Mouse (Mus musculus) embryonic fibroblast, embryonic 13.5 days (primary cell): Measurements from ENCODE around the gene Cytl1. TPM values are rescaled to one million over a fixed set of nuclear protein-coding genes. Genes with fewer than 3 reads are reported as not detected.

ENCODE experiments used
- H3K27ac ChIP-seq: 2 replicates; pipeline ENCODE4 v1.5.1; 2012; ENCODE audit warnings: low read length, control low read depth, inconsistent platforms; ENCODE audit not compliant: insufficient read depth
- H3K4me1 ChIP-seq: 2 replicates; pipeline ENCODE4 v1.6.1; 2011; ENCODE audit warnings: low read length; ENCODE audit not compliant: control insufficient read depth, insufficient read depth
- H3K4me3 ChIP-seq: 2 replicates; pipeline ENCODE4 v1.5.1; 2011; ENCODE audit warnings: mild to moderate bottlenecking, control low read depth, low read length; ENCODE audit not compliant: insufficient read depth
- CTCF ChIP-seq: IDR thresholded peaks from 2 replicates; pipeline ENCODE4 v1.5.1; 2011; ENCODE audit warnings: mild to moderate bottlenecking, control low read depth, low read length, moderate library complexity, borderline replicate concordance; ENCODE audit not compliant: insufficient read depth
- POLR2A ChIP-seq: IDR thresholded peaks from 2 replicates; pipeline ENCODE4 v1.6.1; 2011; ENCODE audit warnings: low read depth, mild to moderate bottlenecking, control low read depth, low read length, moderate library complexity
- polyA plus RNA-seq: library from polyadenylated mRNA; stranded (reverse); fragments of >200 nt; gene quantifications from 2 replicates; pipeline ENCODE4 v1.2.4, GENCODE M21; 2011; ENCODE audit warnings: low read depth; ENCODE audit not compliant: missing spikeins, insufficient read length

Gene Cytl1
- polyA plus RNA-seq, 1 experiment = not detected

DNA sequence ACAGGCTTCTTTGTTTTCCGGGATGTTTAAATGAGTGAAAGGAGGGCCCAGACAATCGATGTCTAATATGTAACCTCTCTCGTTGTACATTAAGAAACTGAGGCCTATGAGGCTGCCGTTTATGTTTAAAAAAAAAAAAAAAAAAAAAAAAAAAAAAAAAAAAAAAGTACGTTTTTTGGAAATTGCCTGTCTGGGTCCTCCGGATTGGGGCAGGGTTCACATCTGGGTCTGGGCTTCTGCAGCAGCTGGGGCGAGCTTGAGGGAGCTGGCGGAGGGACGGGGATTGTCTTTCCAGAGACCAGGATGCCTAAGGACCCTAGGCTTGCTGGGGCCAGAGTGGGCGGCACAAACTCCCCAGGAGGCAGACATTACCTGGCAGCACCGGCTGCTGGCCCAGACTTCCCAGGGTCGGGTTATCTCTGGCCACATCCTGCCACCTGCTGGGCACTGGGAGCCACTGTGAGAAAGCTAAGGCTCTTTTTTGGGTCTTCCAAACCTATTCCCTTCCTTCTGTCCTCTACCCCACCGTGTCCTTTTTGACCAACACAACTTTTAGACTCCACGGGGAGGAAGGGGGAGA, 17.8 kb upstream of the Cytl1 start:
- peak overlapping the region; percentile 9 for H3K4me3 ChIP-seq
- no peaks in the 10 kb centered on the region for H3K4me1 ChIP-seq
- no peak for TF ChIP-seq POLR2A
- peak; percentile 49 for TF ChIP-seq CTCF
- no peak overlapping the region for H3K27ac ChIP-seq

GRCm38 (mm10) chr5:37720670-37721069, 14.6 kb upstream of the Cytl1 start:
- Histone ChIP-seq H3K4me3 (no peak overlapping the region), H3K4me1 (no peaks in the 10 kb centered on the region), H3K27ac (no peak overlapping the region)
- TF ChIP-seq POLR2A (no peak), CTCF (no peak)

GRCm38 (mm10) chr5:37725220-37725886, 10.0 kb upstream of the Cytl1 start:
- TF ChIP-seq CTCF = no peak
- no peak for TF ChIP-seq POLR2A
- H3K4me1 ChIP-seq = no peaks in the 10 kb centered on the region
- H3K27ac ChIP-seq = no peak overlapping the region
- no peak overlapping the region for H3K4me3 ChIP-seq

DNA sequence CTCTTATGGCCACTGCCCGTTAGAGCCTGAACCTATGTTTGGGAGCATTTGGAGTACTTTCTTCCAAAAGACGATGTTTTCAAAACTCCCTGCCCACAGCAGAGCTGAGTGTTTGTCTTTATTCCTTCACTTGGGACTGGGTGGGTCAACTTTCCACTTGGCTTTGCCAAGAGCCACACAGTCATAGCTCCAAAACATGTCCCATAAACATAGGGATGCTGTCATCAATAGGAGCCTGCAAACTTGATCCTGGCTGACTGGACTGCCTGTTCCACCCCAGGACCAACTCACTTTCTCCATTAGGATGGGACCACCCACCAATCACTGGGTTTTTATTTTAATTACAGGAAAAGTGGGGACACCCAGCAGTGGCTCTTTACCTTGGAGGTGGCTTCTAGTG, 4.5 kb upstream of the Cytl1 start:
- Histone ChIP-seq H3K27ac (no peak overlapping the region), H3K4me3 (no peak overlapping the region), H3K4me1 (no peaks in the 10 kb centered on the region)
- TF ChIP-seq POLR2A (no peak), CTCF (no peak)

GRCm38 (mm10) chr5:37736213-37736612, 894 bp downstream of the Cytl1 start:
- no peak overlapping the region for H3K27ac ChIP-seq
- no peak overlapping the region for H3K4me3 ChIP-seq
- no peak for TF ChIP-seq POLR2A
- TF ChIP-seq CTCF = no peak
- no peaks in the 10 kb centered on the region for H3K4me1 ChIP-seq

DNA sequence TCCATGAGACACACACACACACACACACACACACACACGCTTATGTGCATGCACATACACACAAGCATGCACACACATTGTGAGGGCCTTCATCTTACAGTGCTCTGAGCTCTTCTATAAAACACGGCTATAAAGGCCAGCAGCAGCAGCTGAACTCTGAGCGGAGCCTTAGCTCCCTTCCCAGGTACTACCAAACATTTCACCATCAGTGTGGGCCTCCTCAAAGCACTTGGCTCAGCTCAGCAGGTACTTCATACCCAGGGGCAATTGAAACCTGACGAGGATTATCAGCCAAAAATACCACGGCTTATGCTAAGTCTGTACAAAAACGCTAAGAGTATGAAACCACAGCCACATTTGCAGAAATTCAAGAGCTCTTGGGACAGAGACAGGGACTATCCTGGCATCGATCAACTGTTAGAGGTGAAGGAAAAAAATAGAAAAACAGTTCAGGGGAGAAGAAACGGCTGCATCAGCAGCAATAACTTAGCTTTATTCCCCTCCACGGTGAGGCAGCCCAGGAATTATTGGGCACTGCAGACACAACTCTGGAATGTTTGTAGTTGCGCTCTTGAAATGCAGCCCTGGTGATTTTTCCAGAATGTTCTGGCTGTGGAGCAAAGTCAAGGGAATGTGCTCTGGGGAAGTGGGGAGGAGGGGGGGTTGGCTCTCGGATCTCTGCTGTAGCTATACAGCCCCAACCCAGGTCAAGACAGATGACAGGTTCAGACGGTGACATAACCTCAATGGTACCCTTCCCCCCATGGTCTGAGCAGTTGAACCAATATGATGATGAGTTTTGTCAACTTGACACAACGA, 8.8 kb downstream of the Cytl1 start:
- TF ChIP-seq CTCF = no peak
- TF ChIP-seq POLR2A = no peak
- Histone ChIP-seq H3K27ac (no peak overlapping the region), H3K4me1 (no peaks in the 10 kb centered on the region), H3K4me3 (no peak overlapping the region)

GRCm38 (mm10) chr5:37752027-37752967, 17.0 kb downstream of the Cytl1 start:
- Histone ChIP-seq H3K4me1 (no peaks in the 10 kb centered on the region), H3K4me3 (no peak overlapping the region), H3K27ac (no peak overlapping the region)
- TF ChIP-seq CTCF = peak; percentile 55
- TF ChIP-seq POLR2A = no peak

DNA sequence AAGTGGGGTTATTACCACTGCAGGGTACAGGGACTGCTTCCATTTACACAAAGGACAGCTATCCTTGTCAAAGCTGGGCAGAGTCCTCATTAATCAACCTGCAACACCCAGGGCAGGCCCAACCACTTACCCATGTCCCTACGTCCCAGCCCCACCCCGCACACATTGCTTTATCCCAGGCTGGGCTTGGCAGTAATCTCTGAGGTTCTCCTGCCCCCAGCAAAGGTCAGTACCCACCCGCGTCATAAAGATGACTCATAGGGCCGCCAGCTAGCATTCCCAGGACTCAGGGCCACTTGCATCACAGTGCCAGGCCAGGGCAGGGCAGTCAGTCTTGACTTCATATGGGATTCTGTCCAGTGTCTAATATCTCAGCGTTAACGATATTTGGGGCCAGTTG, 18.0 kb downstream of the Cytl1 start:
- Histone ChIP-seq H3K27ac (no peak overlapping the region), H3K4me3 (no peak overlapping the region), H3K4me1 (no peaks in the 10 kb centered on the region)
- no peak for TF ChIP-seq CTCF
- TF ChIP-seq POLR2A = no peak

GRCm38 (mm10) chr5:37762046-37762445, 26.7 kb downstream of the Cytl1 start:
- H3K27ac ChIP-seq = no peak overlapping the region
- no peak overlapping the region for H3K4me3 ChIP-seq
- H3K4me1 ChIP-seq = no peaks in the 10 kb centered on the region
- TF ChIP-seq POLR2A (no peak), CTCF (no peak)

GRCm38 (mm10) chr5:37765851-37766250, 30.5 kb downstream of the Cytl1 start:
- TF ChIP-seq CTCF (no peak), POLR2A (no peak)
- no peak overlapping the region for H3K4me3 ChIP-seq

More at GRCm38 (mm10) chr5:37765851-37766250, 30.5 kb downstream of the Cytl1 start:
- no peaks in the 10 kb centered on the region for H3K4me1 ChIP-seq
- H3K27ac ChIP-seq = no peak overlapping the region
